In the genomic region with DNA sequence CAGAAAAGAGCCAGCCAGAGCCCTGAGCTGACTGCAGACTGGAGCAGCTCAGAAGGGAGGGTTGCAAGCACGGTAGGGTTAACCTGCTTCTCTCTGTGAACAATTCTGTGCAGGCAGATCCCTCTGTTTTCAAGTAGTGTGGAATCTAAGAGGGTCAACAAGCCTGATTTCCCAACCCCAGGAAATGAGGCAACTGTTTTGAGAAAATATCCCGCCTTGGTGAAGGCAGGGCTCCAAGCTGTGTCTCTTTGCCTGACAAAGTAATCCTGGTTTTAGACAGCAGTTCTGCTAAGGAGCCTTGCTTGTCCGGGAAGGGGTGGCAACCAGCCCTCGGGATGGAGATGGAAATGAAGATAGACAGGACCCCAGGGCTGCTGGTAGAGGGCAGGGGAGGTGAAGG, we compare ENCODE assay signal across 27 mouse cellular contexts. TPM values are rescaled to one million over a fixed set of nuclear protein-coding genes. Genes with fewer than 3 reads are reported as not detected.
A peak's percentile ranks its signal among the peaks of the same experiment; 100 is the strongest.
DNase-seq lines count a peak whose midpoint lies in the region; ATAC-seq lines count a peak whose summit lies in the region.
"Had no signal": no experiment of that assay in that cellular context is flagged by ENCODE, and none has a peak within 500 bp of the region (broad histone marks: within the 10 kb centered on the region; RNA-seq: fewer than 3 reads in every experiment).

No protein-coding gene starts in this region.

- H3K4me1 ChIP-seq in liver, embryonic 16.5 days (ENCODE audit: control insufficient read depth, low read depth, low read length), result peaks cover 3% of the 10 kb centered on the region
- H3K4me1 ChIP-seq in liver, embryonic 12.5 days, result peaks cover 19% of the 10 kb centered on the region
- H3K4me1 ChIP-seq in forebrain, embryonic 12.5 days, result peaks cover 6% of the 10 kb centered on the region; the same call in 1 of the 2 replicates
- peaks cover 9% of the 10 kb centered on the region for H3K4me1 ChIP-seq in intestine, embryonic 16.5 days (ENCODE audit: control insufficient read depth, insufficient read depth, low read length)
- H3K4me1 ChIP-seq: limb, embryonic 12.5 days; lung, embryonic 15.5 days; stomach, embryonic 15.5 days had no signal

- H3K4me2 ChIP-seq in liver, embryonic 16.5 days (ENCODE audit: low read depth, low read length), result no peak overlapping the region
- H3K4me2 ChIP-seq in liver, embryonic 12.5 days, result no peak overlapping the region
- no peak overlapping the region for H3K4me2 ChIP-seq in forebrain, embryonic 12.5 days
- no peak overlapping the region for H3K4me2 ChIP-seq in intestine, embryonic 16.5 days (ENCODE audit: low read depth, low read length)
- H3K4me2 ChIP-seq: hindbrain, embryonic 14.5 days; limb, embryonic 12.5 days; lung, embryonic 15.5 days; midbrain, embryonic 13.5 days; stomach, embryonic 15.5 days had no signal

- DNase-seq in fibroblast of lung, adult 2 months (ENCODE audit: low read depth), result peak; percentile 58
- peak; percentile 70 to 82 for DNase-seq in lung, adult 18-20 months
- peak; percentile 62 for DNase-seq in lung, postnatal 14 days
- no peak for DNase-seq in urinary bladder, postnatal 4 days (ENCODE audit: low spot score in 2 of 2)
- DNase-seq: adrenal gland, postnatal 36 days; B cell, adult 2 months; cerebellum, adult 18-20 months; cerebellum, postnatal 14 days; gastrocnemius, postnatal 25 days; kidney, adult 11 months; kidney, postnatal 14 days; layer of hippocampus, adult 9-11 months; thymus, adult 18-20 months; thymus, postnatal 25 days had no signal

- 37% methylated on average over 4 of the region's 4 CpGs for WGBS in liver, embryonic 16.5 days (ENCODE audit: insufficient replicate concordance)
- WGBS in liver, embryonic 12.5 days (ENCODE audit: insufficient replicate concordance), result 53% methylated on average over 4 of the region's 4 CpGs
- 67% methylated on average over 4 of the region's 4 CpGs for WGBS in forebrain, embryonic 12.5 days
- 59% methylated on average over 4 of the region's 4 CpGs for WGBS in intestine, embryonic 16.5 days

- no peak overlapping the region for H3K4me3 ChIP-seq in liver, embryonic 16.5 days (ENCODE audit: low read depth, low read length)
- H3K4me3 ChIP-seq in liver, embryonic 12.5 days, result no peak overlapping the region
- no peak overlapping the region for H3K4me3 ChIP-seq in forebrain, embryonic 12.5 days (replicated peaks)
- H3K4me3 ChIP-seq in intestine, embryonic 16.5 days (ENCODE audit: low read length), result no peak overlapping the region
- H3K4me3 ChIP-seq: erythroblast, embryonic 14.5 days; limb, embryonic 12.5 days; lung, embryonic 15.5 days; megakaryocyte, embryonic 14.5 days; midbrain, embryonic 13.5 days; stomach, embryonic 15.5 days had no signal

- no peaks in the 10 kb centered on the region for H3K9me3 ChIP-seq in liver, embryonic 16.5 days (replicated peaks; ENCODE audit: control insufficient read depth, low read length)
- no peaks in the 10 kb centered on the region for H3K9me3 ChIP-seq in liver, embryonic 12.5 days (replicated peaks)
- no peaks in the 10 kb centered on the region for H3K9me3 ChIP-seq in forebrain, embryonic 12.5 days
- no peaks in the 10 kb centered on the region for H3K9me3 ChIP-seq in intestine, embryonic 16.5 days (ENCODE audit: control insufficient read depth, low read length)
- H3K9me3 ChIP-seq: limb, embryonic 12.5 days; lung, embryonic 15.5 days; midbrain, embryonic 13.5 days; stomach, embryonic 15.5 days had no signal

- H3K36me3 ChIP-seq in liver, embryonic 16.5 days (ENCODE audit: control insufficient read depth, insufficient read depth), result no peaks in the 10 kb centered on the region
- H3K36me3 ChIP-seq in liver, embryonic 12.5 days, result no peaks in the 10 kb centered on the region
- H3K36me3 ChIP-seq in forebrain, embryonic 12.5 days (replicated peaks), result no peaks in the 10 kb centered on the region
- no peaks in the 10 kb centered on the region for H3K36me3 ChIP-seq in intestine, embryonic 16.5 days (ENCODE audit: control insufficient read depth, insufficient read depth, low read length)
- H3K36me3 ChIP-seq: limb, embryonic 12.5 days; lung, embryonic 15.5 days; midbrain, embryonic 13.5 days; stomach, embryonic 15.5 days had no signal

- H3K27ac ChIP-seq in liver, embryonic 16.5 days (ENCODE audit: low read length), result peak overlapping the region; percentile 15; the same call in 1 of the 2 replicates
- no peak overlapping the region for H3K27ac ChIP-seq in liver, embryonic 12.5 days
- H3K27ac ChIP-seq in forebrain, embryonic 12.5 days, result no peak overlapping the region
- H3K27ac ChIP-seq in intestine, embryonic 16.5 days (ENCODE audit: low read length), result no peak overlapping the region
- H3K27ac ChIP-seq: hindbrain, embryonic 14.5 days; limb, embryonic 12.5 days; lung, embryonic 15.5 days; midbrain, embryonic 13.5 days; stomach, embryonic 15.5 days had no signal

- no peaks in the 10 kb centered on the region for H3K27me3 ChIP-seq in liver, embryonic 16.5 days (ENCODE audit: control insufficient read depth, insufficient read depth, low read depth, low read length)
- H3K27me3 ChIP-seq in liver, embryonic 12.5 days (replicated peaks), result peaks cover 25% of the 10 kb centered on the region
- H3K27me3 ChIP-seq in forebrain, embryonic 12.5 days, result no peaks in the 10 kb centered on the region
- H3K27me3 ChIP-seq in intestine, embryonic 16.5 days (replicated peaks; ENCODE audit: control insufficient read depth, insufficient read depth, low read length), result no peaks in the 10 kb centered on the region
- H3K27me3 ChIP-seq: limb, embryonic 12.5 days; lung, embryonic 15.5 days; midbrain, embryonic 13.5 days; stomach, embryonic 15.5 days had no signal

- no peak overlapping the region; the same call in 1 of the 2 replicates for H3K9ac ChIP-seq in liver, embryonic 16.5 days (ENCODE audit: low read depth, low read length)
- H3K9ac ChIP-seq in liver, embryonic 12.5 days, result no peak overlapping the region
- H3K9ac ChIP-seq in forebrain, embryonic 12.5 days, result no peak overlapping the region
- H3K9ac ChIP-seq in intestine, embryonic 16.5 days (ENCODE audit: low read depth, low read length), result no peak overlapping the region
- H3K9ac ChIP-seq: hindbrain, embryonic 14.5 days; limb, embryonic 12.5 days; lung, embryonic 15.5 days; midbrain, embryonic 13.5 days; stomach, embryonic 15.5 days had no signal

- no peak for ATAC-seq in liver, embryonic 16.5 days (ENCODE audit: low read depth)
- no peak for ATAC-seq in liver, embryonic 12.5 days
- no peak for ATAC-seq in forebrain, embryonic 12.5 days (ENCODE audit: low FRiP score)
- no peak for ATAC-seq in intestine, embryonic 16.5 days
- ATAC-seq: forebrain, embryonic 14.5 days; midbrain, embryonic 13.5 days had no signal

RNA-seq across cellular contexts. Expression of a gene that starts 17.5 kb away (rescaled TPM):
- polyA plus RNA-seq in liver, embryonic 16.5 days (2015; fragmentation: Nextera tagmentation; extraction: Ambion mirVana), result 16.1 and 19.9 TPM in 2 replicates
- 1.4 and 1.5 TPM in 2 replicates for polyA plus RNA-seq in liver, embryonic 12.5 days (2016; fragmentation: Nextera tagmentation; extraction: Ambion mirVana)
- 1.9 and 2.5 TPM in 2 replicates for polyA plus RNA-seq in forebrain, embryonic 12.5 days (2016; fragmentation: Nextera tagmentation; extraction: Ambion mirVana)
- polyA plus RNA-seq in intestine, embryonic 16.5 days (2015; fragmentation: Nextera tagmentation; extraction: Ambion mirVana), result 0.43 and 0.57 TPM in 2 replicates
- polyA plus RNA-seq: erythroblast, embryonic 14.5 days had no signal

RNA-seq across cellular contexts. Expression of a gene that starts 28.8 kb away (rescaled TPM):
- 0.55 and 1.7 TPM in 2 replicates for polyA plus RNA-seq in liver, embryonic 16.5 days (2015; fragmentation: Nextera tagmentation; extraction: Ambion mirVana)
- polyA plus RNA-seq in liver, embryonic 12.5 days (2016; fragmentation: Nextera tagmentation; extraction: Ambion mirVana), result 0.37 and 1.1 TPM in 2 replicates
- 0.15 and 0.34 TPM in 2 replicates for polyA plus RNA-seq in forebrain, embryonic 12.5 days (2016; fragmentation: Nextera tagmentation; extraction: Ambion mirVana)
- polyA plus RNA-seq in intestine, embryonic 16.5 days (2015; fragmentation: Nextera tagmentation; extraction: Ambion mirVana), result 0.17 and 0.24 TPM in 2 replicates
- polyA plus RNA-seq: erythroblast, embryonic 14.5 days; liver, adult 2 months had no signal

RNA-seq across cellular contexts. Expression of a gene that starts 53.4 kb away (rescaled TPM):
- 0.19 and 0.20 TPM in 2 replicates for polyA plus RNA-seq in liver, embryonic 16.5 days (2015; fragmentation: Nextera tagmentation; extraction: Ambion mirVana)
- polyA plus RNA-seq in liver, embryonic 12.5 days (2016; fragmentation: Nextera tagmentation; extraction: Ambion mirVana), result 0.07 and 0.12 TPM in 2 replicates
- polyA plus RNA-seq in forebrain, embryonic 12.5 days (2016; fragmentation: Nextera tagmentation; extraction: Ambion mirVana), result not detected in 2 replicates
- polyA plus RNA-seq in intestine, embryonic 16.5 days (2015; fragmentation: Nextera tagmentation; extraction: Ambion mirVana), result not detected in 2 replicates
- polyA plus RNA-seq: erythroblast, embryonic 14.5 days; limb, embryonic 12.5 days; liver, adult 2 months had no signal

Comparison
In these comparisons a context has a peak if more than half of its experiments do, and no peak if none do; other contexts are left out.
1. DNase-seq: peak in fibroblast of lung, adult 2 months (single experiment), lung, adult 18-20 months (2 of 2) and lung, postnatal 14 days (single experiment); none in urinary bladder, postnatal 4 days (0 of 2).